Mouse (Mus musculus) intestine, embryonic 16.5 days (tissue): ENCODE data around the gene Gm14685. TPM values are rescaled to one million over a fixed set of nuclear protein-coding genes. Genes with fewer than 3 reads are reported as not detected.
"Not testable (repeated sequence)": the region's sequence is repeated elsewhere in the genome, so short reads cannot be mapped to it uniquely, and the experiment has no call there.

Experiments
- ATAC-seq: fragments of 200-750 bp; cut with Nextera tagmentation; 2 replicates; pipeline ENCODE4 v1.8.0; 2017; ENCODE audit warnings: moderate TSS enrichment, moderate library complexity
- H3K27ac ChIP-seq: fragments of 300-500 bp; sonication (generic); 2 replicates; pipeline ENCODE4 v1.5.1; 2014; ENCODE audit warnings: mild to moderate bottlenecking, low read length
- H3K27me3 ChIP-seq: fragments of 300-500 bp; sonication (generic); replicated peaks from 2 replicates; pipeline ENCODE4 v1.6.1; 2014; ENCODE audit warnings: low read length, control low read depth, mixed read lengths; ENCODE audit not compliant: control insufficient read depth, insufficient read depth
- H3K36me3 ChIP-seq: fragments of 300-500 bp; sonication (generic); 2 replicates; pipeline ENCODE4 v1.6.1; 2014; ENCODE audit warnings: low read length, control low read depth; ENCODE audit not compliant: control insufficient read depth, insufficient read depth
- H3K4me1 ChIP-seq: fragments of 300-500 bp; sonication (generic); 2 replicates; pipeline ENCODE4 v1.6.1; 2014; ENCODE audit warnings: low read length, control low read depth, mixed read lengths; ENCODE audit not compliant: control insufficient read depth, insufficient read depth
- H3K4me2 ChIP-seq: fragments of 300-500 bp; sonication (generic); 2 replicates; pipeline ENCODE4 v1.6.1; 2014; ENCODE audit warnings: low read depth, low read length, control low read depth
- H3K4me3 ChIP-seq: fragments of 300-500 bp; sonication (generic); 2 replicates; pipeline ENCODE4 v1.5.1; 2014; ENCODE audit warnings: mild to moderate bottlenecking, low read length
- H3K9ac ChIP-seq: fragments of 300-500 bp; sonication (generic); 2 replicates; pipeline ENCODE4 v1.6.1; 2014; ENCODE audit warnings: low read depth, low read length
- H3K9me3 ChIP-seq: fragments of 300-500 bp; sonication (generic); 2 replicates; pipeline ENCODE4 v1.6.1; 2016; ENCODE audit warnings: low read length, control low read depth; ENCODE audit not compliant: control insufficient read depth
- WGBS: fragments of 180-500 bp; shearing (Covaris S2); extraction: QIAGEN DNeasy Blood & Tissue Kit; methylation state at CpG from one replicate; pipeline ENCODE4 v1.1.7; 2014; 5-methylcytosine and 5-hydroxymethylcytosine counted together
- polyA plus RNA-seq: library from polyadenylated mRNA; unstranded; fragments of >200 nt; fragmentation: Nextera tagmentation; extraction: Ambion mirVana; gene quantifications from 2 replicates; pipeline ENCODE4 v1.2.1, GENCODE M21; 2015

Gene Gm14685
- polyA plus RNA-seq, result 0.33 TPM in 1 of 2 replicates, not detected in the other

DNA sequence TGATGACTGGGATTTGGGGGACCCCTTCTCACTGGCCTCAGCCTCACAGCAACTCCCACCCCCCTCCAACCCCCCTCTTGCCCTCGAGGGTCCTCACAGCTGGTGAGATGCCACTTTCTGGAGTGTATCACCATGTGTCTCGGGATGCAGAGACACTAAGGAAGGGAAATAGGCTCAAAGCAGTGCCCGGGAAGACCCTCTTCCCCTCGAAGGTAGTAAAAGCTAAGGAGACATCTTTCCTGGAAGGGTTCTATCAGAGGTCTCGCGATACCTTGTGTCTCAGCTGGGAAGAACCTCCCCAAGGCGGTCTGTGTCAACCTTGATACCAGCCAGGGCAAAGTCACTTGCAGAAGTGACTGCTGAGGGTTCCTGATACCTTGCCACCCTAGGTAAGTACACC lies at the start of gene Gm14685:
Gene Gm14685 (plus strand): TSS at position 301 of the 400 bp plus-strand sequence.
- not testable (repeated sequence) for H3K36me3 ChIP-seq, H3K4me2 ChIP-seq, H3K9ac ChIP-seq, H3K4me1 ChIP-seq, H3K9me3 ChIP-seq, H3K27me3 ChIP-seq, H3K27ac ChIP-seq, H3K4me3 ChIP-seq, ATAC-seq
- WGBS, result no CpG with 5 or more reads among the region's 7 CpGs

DNA sequence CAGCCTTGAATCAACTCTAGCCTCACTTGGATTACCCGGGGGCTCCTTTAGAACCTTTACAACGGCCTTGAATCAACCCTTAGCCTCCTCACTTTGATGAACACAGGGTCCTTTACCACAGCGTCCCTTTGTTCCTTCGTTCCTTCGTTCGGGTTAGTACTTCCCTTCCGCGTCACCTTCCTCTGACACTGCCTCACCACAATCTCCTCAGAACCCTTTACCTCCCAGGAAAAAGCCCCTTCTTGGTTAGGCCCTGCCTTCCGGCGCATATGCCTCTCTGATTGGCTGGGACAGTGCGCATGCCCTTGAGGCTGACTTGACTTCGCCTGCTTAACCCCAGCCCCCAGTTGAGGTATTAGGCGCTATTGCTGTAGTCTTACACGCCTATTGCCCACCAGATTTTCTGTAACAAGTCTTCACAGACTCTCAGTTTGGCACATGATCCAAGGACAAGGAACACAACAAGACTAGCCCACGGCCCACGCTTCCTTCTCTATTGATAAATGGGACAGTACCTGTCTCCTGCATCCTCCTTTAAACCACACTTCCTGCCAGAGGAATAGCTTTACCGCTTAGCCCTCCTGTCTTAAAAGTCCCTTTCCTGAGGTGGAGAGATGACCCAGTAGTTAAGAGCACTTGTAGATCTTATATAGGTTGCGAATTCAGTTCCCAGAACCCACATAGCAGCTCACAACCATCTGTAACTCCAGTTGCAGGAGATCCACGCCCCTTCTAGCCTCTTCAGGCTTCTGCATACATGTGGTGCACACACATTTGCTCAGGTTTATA lies 34.4 kb upstream of the Gm14685 start, which contains the start of gene Xlr4a:
Gene Xlr4a (minus strand): TSS at position 212 of the 789 bp plus-strand sequence.
- not testable (repeated sequence) for H3K4me2 ChIP-seq, H3K36me3 ChIP-seq, H3K4me1 ChIP-seq, H3K9me3 ChIP-seq, H3K4me3 ChIP-seq, H3K27ac ChIP-seq, ATAC-seq, H3K9ac ChIP-seq, H3K27me3 ChIP-seq
- WGBS, result 79% methylated on average over 17 of the region's 19 CpGs

DNA sequence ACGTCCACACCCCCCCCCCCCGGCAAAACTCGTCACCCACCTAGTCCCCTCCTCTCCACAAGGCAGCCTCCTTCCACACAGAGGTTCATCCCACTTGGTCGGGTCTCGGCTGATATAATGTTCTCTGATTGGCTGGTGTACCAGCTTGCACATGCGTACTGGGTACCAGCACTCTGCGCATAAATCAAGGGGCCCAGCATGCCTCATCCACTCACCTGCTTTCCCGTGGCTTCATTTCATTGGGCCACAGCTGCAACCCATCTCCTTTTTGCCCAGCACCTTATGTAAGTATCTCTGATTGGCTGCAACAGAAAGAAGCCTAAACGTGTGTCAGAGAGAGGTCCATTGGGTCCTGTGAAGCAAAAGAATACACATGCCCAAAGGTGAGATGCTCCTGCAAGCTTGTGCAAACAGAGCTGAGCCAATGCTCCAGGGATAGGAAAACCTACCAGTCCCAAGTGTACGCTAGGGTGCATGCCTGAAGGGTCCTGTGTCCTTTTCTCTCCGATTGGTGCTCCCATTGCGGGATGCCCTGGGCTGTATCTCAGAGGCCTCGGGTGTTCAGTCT lies 19.8 kb upstream of the Gm14685 start, which contains the start of gene Xlr3a:
Gene Xlr3a (minus strand): TSS at position 155 of the 568 bp plus-strand sequence.
- H3K27ac ChIP-seq, ATAC-seq, H3K9ac ChIP-seq, H3K36me3 ChIP-seq, H3K4me1 ChIP-seq, H3K4me3 ChIP-seq, H3K4me2 ChIP-seq, H3K27me3 ChIP-seq, H3K9me3 ChIP-seq: not testable (repeated sequence)
- 68% methylated on average over 13 of the region's 13 CpGs for WGBS

GRCm38 (mm10) chrX:73122859-73123829 lies 6.3 kb downstream of the Gm14685 start:
- H3K36me3 ChIP-seq, H3K27ac ChIP-seq, H3K4me3 ChIP-seq, H3K9me3 ChIP-seq, H3K4me1 ChIP-seq, H3K4me2 ChIP-seq, H3K27me3 ChIP-seq, H3K9ac ChIP-seq: not testable (repeated sequence)
- WGBS, result no CpG with 5 or more reads among the region's 12 CpGs
- peak; percentile 77 for ATAC-seq

DNA sequence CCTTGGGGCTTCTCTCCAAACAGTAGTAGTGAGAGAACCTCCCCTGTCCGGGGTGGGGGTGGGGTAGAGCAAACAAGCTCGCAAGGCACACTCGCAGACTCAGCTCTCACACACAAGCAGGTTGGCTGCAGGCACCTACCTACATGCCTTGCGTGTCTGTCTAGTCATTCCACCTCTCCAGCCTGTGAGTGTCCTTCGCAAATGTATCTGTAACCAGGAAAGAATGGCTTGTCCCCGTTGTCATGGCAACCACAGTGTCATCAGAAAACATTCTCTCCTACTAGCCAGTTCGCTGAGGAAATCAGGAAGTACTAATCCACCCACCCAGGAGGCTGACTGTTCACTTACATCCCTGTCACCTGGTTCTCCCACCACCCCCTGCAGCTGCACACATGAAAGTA lies 26.4 kb downstream of the Gm14685 start:
- not testable (repeated sequence) for H3K4me1 ChIP-seq, H3K9ac ChIP-seq, H3K27ac ChIP-seq, H3K4me3 ChIP-seq, H3K9me3 ChIP-seq, H3K27me3 ChIP-seq, H3K4me2 ChIP-seq, H3K36me3 ChIP-seq
- peak; percentile 59 for ATAC-seq
- no CpG with 5 or more reads among the region's 7 CpGs for WGBS

GRCm38 (mm10) chrX:73148496-73148895 lies 31.6 kb downstream of the Gm14685 start, which contains the start of gene Xlr5b:
Xlr5b (plus strand) TSS chrX:73148796.
- H3K27ac ChIP-seq, ATAC-seq, H3K9ac ChIP-seq, H3K36me3 ChIP-seq, H3K4me1 ChIP-seq, H3K4me3 ChIP-seq, H3K4me2 ChIP-seq, H3K9me3 ChIP-seq, H3K27me3 ChIP-seq: not testable (repeated sequence)
- no CpG with 5 or more reads among the region's 20 CpGs for WGBS

- not testable (repeated sequence) for H3K9ac ChIP-seq, H3K27me3 ChIP-seq, H3K9me3 ChIP-seq, H3K36me3 ChIP-seq, H3K4me3 ChIP-seq, ATAC-seq, H3K4me1 ChIP-seq, H3K4me2 ChIP-seq, H3K27ac ChIP-seq
- WGBS, result no CpG with 5 or more reads among the region's 7 CpGs
Observed at GRCm38 (mm10) chrX:73149350-73149749, 32.5 kb downstream of the Gm14685 start, which contains the start of gene DXBay18. DXBay18 (minus strand) TSS chrX:73149450.

- H3K27me3 ChIP-seq, H3K9ac ChIP-seq, H3K9me3 ChIP-seq, H3K36me3 ChIP-seq, H3K4me3 ChIP-seq, ATAC-seq, H3K27ac ChIP-seq, H3K4me1 ChIP-seq, H3K4me2 ChIP-seq: not testable (repeated sequence)
- WGBS, result 78% methylated on average over 6 of the region's 15 CpGs
Observed at GRCm38 (mm10) chrX:73176889-73177288, 60.0 kb downstream of the Gm14685 start, which contains the start of gene Spin2d. Spin2d (minus strand) TSS chrX:73176989.
